Mouse (Mus musculus) hindbrain, embryonic 12.5 days (tissue): ENCODE results near the gene Nolc1. TPM values are rescaled to one million over a fixed set of nuclear protein-coding genes. Genes with fewer than 3 reads are reported as not detected.
A peak's percentile ranks its signal among the peaks of the same experiment; 100 is the strongest.

ENCODE experiments used
- ATAC-seq: fragments of 200-750 bp; cut with Nextera tagmentation; 2 replicates; pipeline ENCODE4 v1.8.0; 2017; ENCODE audit warnings: moderate TSS enrichment; ENCODE audit not compliant: low FRiP score
- H3K27ac ChIP-seq: fragments of 300-500 bp; sonication (generic); 2 replicates; pipeline ENCODE4 v1.5.1; 2016; ENCODE audit warnings: mild to moderate bottlenecking
- H3K27me3 ChIP-seq: fragments of 300-500 bp; sonication (generic); 2 replicates; pipeline ENCODE4 v1.6.1; 2016; ENCODE audit warnings: mild to moderate bottlenecking
- H3K36me3 ChIP-seq: fragments of 300-500 bp; sonication (generic); 2 replicates; pipeline ENCODE4 v1.6.1; 2016; ENCODE audit warnings: mild to moderate bottlenecking
- H3K4me1 ChIP-seq: fragments of 300-500 bp; sonication (generic); 2 replicates; pipeline ENCODE4 v1.6.1; 2016
- H3K4me2 ChIP-seq: fragments of 300-500 bp; sonication (generic); replicated peaks from 2 replicates; pipeline ENCODE4 v1.6.1; 2016; ENCODE audit warnings: mild to moderate bottlenecking
- H3K4me3 ChIP-seq: fragments of 300-500 bp; sonication (generic); 2 replicates; pipeline ENCODE4 v1.5.1; 2016; ENCODE audit warnings: mild to moderate bottlenecking
- H3K9ac ChIP-seq: fragments of 300-500 bp; sonication (generic); 2 replicates; pipeline ENCODE4 v1.6.1; 2016; ENCODE audit warnings: mild to moderate bottlenecking, moderate library complexity
- H3K9me3 ChIP-seq: fragments of 300-500 bp; sonication (generic); replicated peaks from 2 replicates; pipeline ENCODE4 v1.6.1; 2016; ENCODE audit warnings: mild to moderate bottlenecking
- WGBS: fragments of 180-500 bp; shearing (Covaris S2); methylation state at CpG from one replicate; pipeline ENCODE4 v1.1.7; 2016; 5-methylcytosine and 5-hydroxymethylcytosine counted together
- polyA plus RNA-seq: library from polyadenylated mRNA; unstranded; fragments of >200 nt; fragmentation: Nextera tagmentation; extraction: Ambion mirVana; gene quantifications from 2 replicates; pipeline ENCODE4 v1.2.1, GENCODE M21; 2016

The Nolc1 gene
- polyA plus RNA-seq, 1 experiment from 2014 or later: 84.9 TPM

- peak within 1 kb of the TSS; percentile 84 for H3K4me2 ChIP-seq
- peak; percentile 65 for ATAC-seq
- peak within 1 kb of the TSS; percentile 90 for H3K4me3 ChIP-seq
- no peaks in the 10 kb centered on the region for H3K36me3 ChIP-seq
- peaks cover 51% of the 10 kb centered on the region for H3K4me1 ChIP-seq
- WGBS: under 1% methylated on average over 58 of the region's 84 CpGs
- H3K27ac ChIP-seq: peak within 1 kb of the TSS; percentile 99
- no peaks in the 10 kb centered on the region for H3K9me3 ChIP-seq
- peak within 1 kb of the TSS; percentile 99 for H3K9ac ChIP-seq
- no peaks in the 10 kb centered on the region for H3K27me3 ChIP-seq
These were observed 30.5 kb upstream of the Nolc1 start, which contains the start of gene Ldb1 for GRCm38 (mm10) chr19:46044993-46045695. Ldb1 (minus strand) TSS chr19:46045214.

GRCm38 (mm10) chr19:46045696-46046311 is 29.9 kb upstream of the Nolc1 start:
- peak; percentile 17; the same call in 1 of the 2 replicates for ATAC-seq
- Histone ChIP-seq H3K27me3 (no peaks in the 10 kb centered on the region), H3K27ac (peak overlapping the region; percentile 99), H3K4me1 (peaks cover 44% of the 10 kb centered on the region), H3K4me3 (peak overlapping the region; percentile 90), H3K9ac (peak overlapping the region; percentile 99), H3K36me3 (no peaks in the 10 kb centered on the region), H3K4me2 (peak overlapping the region; percentile 84), H3K9me3 (no peaks in the 10 kb centered on the region)
- 0% methylated on average over 7 of the region's 7 CpGs for WGBS

GRCm38 (mm10) chr19:46046621-46047025 is 29.0 kb upstream of the Nolc1 start:
- Histone ChIP-seq H3K36me3 (no peaks in the 10 kb centered on the region), H3K27me3 (no peaks in the 10 kb centered on the region), H3K4me1 (peaks cover 36% of the 10 kb centered on the region), H3K4me3 (no peak overlapping the region), H3K9me3 (no peaks in the 10 kb centered on the region), H3K27ac (peak overlapping the region; percentile 40; the same call in 1 of the 2 replicates), H3K9ac (no peak overlapping the region), H3K4me2 (no peak overlapping the region)
- whole genome bisulfite sequencing: 8% methylated on average over 8 of the region's 10 CpGs
- no peak for ATAC-seq

GRCm38 (mm10) chr19:46047426-46047825 is 28.2 kb upstream of the Nolc1 start:
- no peaks in the 10 kb centered on the region for H3K36me3 ChIP-seq
- peaks cover 28% of the 10 kb centered on the region for H3K4me1 ChIP-seq
- no peak for ATAC-seq
- H3K27me3 ChIP-seq: no peaks in the 10 kb centered on the region
- WGBS: 72% methylated on average over 2 of the region's 2 CpGs
- H3K4me3 ChIP-seq: no peak overlapping the region
- no peak overlapping the region for H3K27ac ChIP-seq
- no peak overlapping the region for H3K4me2 ChIP-seq
- no peaks in the 10 kb centered on the region for H3K9me3 ChIP-seq
- H3K9ac ChIP-seq: no peak overlapping the region

- H3K9ac ChIP-seq: no peak overlapping the region
- WGBS: 76% methylated on average over 4 of the region's 4 CpGs
- no peaks in the 10 kb centered on the region for H3K27me3 ChIP-seq
- no peak overlapping the region for H3K4me3 ChIP-seq
- peaks cover 11% of the 10 kb centered on the region for H3K4me1 ChIP-seq
- no peaks in the 10 kb centered on the region for H3K36me3 ChIP-seq
- H3K4me2 ChIP-seq: no peak overlapping the region
- no peak overlapping the region for H3K27ac ChIP-seq
- no peak for ATAC-seq
- H3K9me3 ChIP-seq: no peaks in the 10 kb centered on the region
These were observed 26.5 kb upstream of the Nolc1 start for GRCm38 (mm10) chr19:46049129-46049528.

- WGBS: 82% methylated on average over 2 of the region's 2 CpGs
- no peak overlapping the region for H3K9ac ChIP-seq
- H3K4me3 ChIP-seq: no peak overlapping the region
- no peak overlapping the region for H3K4me2 ChIP-seq
- no peak overlapping the region for H3K27ac ChIP-seq
- ATAC-seq: no peak
- H3K36me3 ChIP-seq: no peaks in the 10 kb centered on the region
- H3K27me3 ChIP-seq: no peaks in the 10 kb centered on the region
- H3K4me1 ChIP-seq: peaks cover 9% of the 10 kb centered on the region
- H3K9me3 ChIP-seq: no peaks in the 10 kb centered on the region
These were observed 25.2 kb upstream of the Nolc1 start for GRCm38 (mm10) chr19:46050462-46050861.

GRCm38 (mm10) chr19:46055752-46056387 is 19.8 kb upstream of the Nolc1 start:
- Histone ChIP-seq H3K36me3 (no peaks in the 10 kb centered on the region), H3K9me3 (no peaks in the 10 kb centered on the region), H3K4me3 (peak overlapping the region; percentile 75), H3K4me1 (peaks cover 12% of the 10 kb centered on the region), H3K9ac (no peak overlapping the region), H3K4me2 (peak overlapping the region; percentile 90), H3K27ac (peak overlapping the region; percentile 85; the same call in 1 of the 2 replicates), H3K27me3 (no peaks in the 10 kb centered on the region)
- ATAC-seq: peak; percentile 89
- WGBS: 2% methylated on average over 11 of the region's 11 CpGs

- peaks cover 12% of the 10 kb centered on the region for H3K4me1 ChIP-seq
These were observed 19.2 kb upstream of the Nolc1 start for GRCm38 (mm10) chr19:46056388-46056946.

GRCm38 (mm10) chr19:46056947-46057607 is 18.6 kb upstream of the Nolc1 start:
- H3K27ac ChIP-seq: peak overlapping the region; percentile 85
- peak overlapping the region; percentile 75 for H3K4me3 ChIP-seq
- 1% methylated on average over 35 of the region's 42 CpGs for WGBS
- ATAC-seq: peak; percentile 55; the same call in 1 of the 2 replicates
- peaks cover 12% of the 10 kb centered on the region for H3K4me1 ChIP-seq
- peak overlapping the region; percentile 74 for H3K9ac ChIP-seq
- no peaks in the 10 kb centered on the region for H3K27me3 ChIP-seq
- peak overlapping the region; percentile 90 for H3K4me2 ChIP-seq
- no peaks in the 10 kb centered on the region for H3K9me3 ChIP-seq
- H3K36me3 ChIP-seq: peaks cover 4% of the 10 kb centered on the region

More at GRCm38 (mm10) chr19:46056388-46056946, 19.2 kb upstream of the Nolc1 start:
- Histone ChIP-seq H3K4me2 (peak overlapping the region; percentile 90), H3K27ac (peak overlapping the region; percentile 85), H3K9me3 (no peaks in the 10 kb centered on the region), H3K36me3 (no peaks in the 10 kb centered on the region), H3K27me3 (no peaks in the 10 kb centered on the region), H3K4me3 (peak overlapping the region; percentile 75), H3K9ac (peak overlapping the region; percentile 74)
- peak; percentile 96 for ATAC-seq
- WGBS: under 1% methylated on average over 52 of the region's 52 CpGs

GRCm38 (mm10) chr19:46058466-46058865 is 17.2 kb upstream of the Nolc1 start:
- Histone ChIP-seq H3K4me2 (no peak overlapping the region), H3K4me1 (peaks cover 12% of the 10 kb centered on the region), H3K9me3 (no peaks in the 10 kb centered on the region), H3K4me3 (no peak overlapping the region), H3K36me3 (peaks cover 18% of the 10 kb centered on the region), H3K9ac (no peak overlapping the region), H3K27ac (no peak overlapping the region), H3K27me3 (no peaks in the 10 kb centered on the region)
- ATAC-seq: no peak
- 95% methylated on average over 7 of the region's 7 CpGs for WGBS

- Histone ChIP-seq H3K36me3 (peaks cover 41% of the 10 kb centered on the region), H3K9ac (no peak overlapping the region), H3K4me1 (peaks cover 12% of the 10 kb centered on the region), H3K4me3 (no peak overlapping the region), H3K9me3 (no peaks in the 10 kb centered on the region), H3K27me3 (no peaks in the 10 kb centered on the region), H3K27ac (no peak overlapping the region), H3K4me2 (no peak overlapping the region)
- 88% methylated on average over 6 of the region's 6 CpGs for WGBS
- no peak for ATAC-seq
These were observed 14.8 kb upstream of the Nolc1 start for GRCm38 (mm10) chr19:46060845-46061244.

GRCm38 (mm10) chr19:46068054-46068453 is 7.6 kb upstream of the Nolc1 start:
- peaks cover 87% of the 10 kb centered on the region for H3K36me3 ChIP-seq

More at GRCm38 (mm10) chr19:46068054-46068453, 7.6 kb upstream of the Nolc1 start:
- H3K27me3 ChIP-seq: no peaks in the 10 kb centered on the region
- ATAC-seq: no peak
- no peak overlapping the region for H3K4me3 ChIP-seq
- H3K4me2 ChIP-seq: no peak overlapping the region
- no peaks in the 10 kb centered on the region for H3K4me1 ChIP-seq
- H3K27ac ChIP-seq: no peak overlapping the region
- H3K9me3 ChIP-seq: no peaks in the 10 kb centered on the region
- 73% methylated on average over 10 of the region's 10 CpGs for WGBS
- no peak overlapping the region for H3K9ac ChIP-seq
